Mouse (Mus musculus): Measurements from ENCODE around the gene Zfp36.

DNA sequence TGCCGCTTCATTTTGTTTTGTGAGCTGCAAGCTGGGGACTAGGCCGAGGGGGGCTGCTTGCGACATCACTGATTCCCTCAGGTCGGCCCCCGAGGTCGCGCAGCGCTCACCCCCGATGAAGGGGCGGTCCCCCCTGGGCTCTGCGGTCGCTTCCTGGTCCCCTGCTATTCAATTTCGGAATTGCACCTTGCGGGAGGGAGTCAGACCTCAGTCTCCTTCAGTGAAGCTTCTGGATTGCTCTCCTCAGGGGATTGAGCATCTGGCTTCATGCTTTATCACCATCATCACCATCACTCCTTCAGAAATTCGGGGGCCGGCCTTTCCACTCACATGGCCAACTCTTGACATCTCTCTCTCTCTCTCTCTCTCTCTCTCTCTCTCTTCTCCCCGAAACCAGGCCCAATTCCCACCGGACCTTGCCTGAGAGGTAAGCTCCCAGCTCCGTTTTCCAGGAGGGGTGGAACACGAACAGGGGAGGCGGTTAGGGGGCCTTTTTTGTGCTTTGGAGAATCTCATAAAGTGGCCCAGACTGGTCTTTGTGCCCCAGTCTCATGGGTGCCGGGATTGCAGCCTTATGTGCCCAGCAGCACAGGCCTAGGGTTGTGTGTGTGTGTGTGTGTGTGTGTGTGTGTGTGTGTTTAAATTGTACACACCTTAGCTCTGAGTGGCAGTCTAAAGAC, 13.4 kb upstream of the Zfp36 start:
- no peak for TF ChIP-seq GATA1 (IDR thresholded peaks at IDR 0.05; ENCODE audit: borderline replicate concordance, low read length)
- TF ChIP-seq FLI1 (IDR thresholded peaks at IDR 0.05; ENCODE audit: low read length) = no peak
